Mouse (Mus musculus) stomach, postnatal 0 days (tissue): ENCODE measurements around the gene Cd72. TPM values are rescaled to one million over a fixed set of nuclear protein-coding genes. Genes with fewer than 3 reads are reported as not detected.

Experiments
- ATAC-seq: fragments of 200-750 bp; cut with Nextera tagmentation; 2 replicates; pipeline ENCODE4 v1.8.0; 2017; ENCODE audit not compliant: low FRiP score, low TSS enrichment
- DNase-seq: peaks from one replicate; pipeline ENCODE4 v3.0.0-alpha.2; 2016; ENCODE audit warnings: low spot score
- H3K27ac ChIP-seq: fragments of 300-500 bp; sonication (generic); replicated peaks from 2 replicates; pipeline ENCODE4 v1.5.1; 2014; ENCODE audit warnings: mild to moderate bottlenecking, control low read depth
- H3K27me3 ChIP-seq: fragments of 300-500 bp; sonication (generic); 2 replicates; pipeline ENCODE4 v1.6.1; 2014; ENCODE audit warnings: low read length; ENCODE audit not compliant: control insufficient read depth, insufficient read depth
- H3K36me3 ChIP-seq: fragments of 300-500 bp; sonication (generic); 2 replicates; pipeline ENCODE4 v1.6.1; 2014; ENCODE audit warnings: low read length, mixed read lengths; ENCODE audit not compliant: control insufficient read depth, insufficient read depth
- H3K4me1 ChIP-seq: fragments of 300-500 bp; sonication (generic); replicated peaks from 2 replicates; pipeline ENCODE4 v1.6.1; 2014; ENCODE audit warnings: antibody characterized with exemption; ENCODE audit not compliant: control insufficient read depth, insufficient read depth
- H3K4me2 ChIP-seq: fragments of 300-500 bp; sonication (generic); replicated peaks from 2 replicates; pipeline ENCODE4 v1.6.1; 2014; ENCODE audit warnings: low read depth, mild to moderate bottlenecking, control low read depth, moderate library complexity
- H3K4me3 ChIP-seq: fragments of 300-500 bp; sonication (generic); 2 replicates; pipeline ENCODE4 v1.5.1; 2014; ENCODE audit warnings: low read depth, low read length, control low read depth
- H3K9ac ChIP-seq: fragments of 300-500 bp; sonication (generic); 2 replicates; pipeline ENCODE4 v1.6.1; 2014; ENCODE audit warnings: mild to moderate bottlenecking, low read length, control low read depth, mixed read lengths
- H3K9me3 ChIP-seq: fragments of 300-500 bp; sonication (generic); 2 replicates; pipeline ENCODE4 v1.6.1; 2016; ENCODE audit warnings: low read length; ENCODE audit not compliant: control insufficient read depth
- CTCF ChIP-seq: IDR thresholded peaks from 2 replicates; pipeline ENCODE4 v1.5.1; 2016; ENCODE audit warnings: antibody characterized with exemption, low read depth, mild to moderate bottlenecking, moderate library complexity
- EP300 ChIP-seq: optimal IDR thresholded peaks from 2 replicates; pipeline ENCODE3; 2016; ENCODE audit warnings: antibody characterized with exemption
- WGBS: fragments of 180-500 bp; shearing (Covaris S2); extraction: QIAGEN DNeasy Blood & Tissue Kit; methylation state at CpG from one replicate; pipeline ENCODE4 v1.1.7; 2014; 5-methylcytosine and 5-hydroxymethylcytosine counted together
- polyA plus RNA-seq: library from polyadenylated mRNA; unstranded; fragments of >200 nt; fragmentation: Nextera tagmentation; extraction: Ambion mirVana; gene quantifications from 2 replicates; pipeline ENCODE4 v1.2.1, GENCODE M21; 2015

The Cd72 gene
- polyA plus RNA-seq, 1 experiment from 2014 or later: 2.8 TPM

DNA sequence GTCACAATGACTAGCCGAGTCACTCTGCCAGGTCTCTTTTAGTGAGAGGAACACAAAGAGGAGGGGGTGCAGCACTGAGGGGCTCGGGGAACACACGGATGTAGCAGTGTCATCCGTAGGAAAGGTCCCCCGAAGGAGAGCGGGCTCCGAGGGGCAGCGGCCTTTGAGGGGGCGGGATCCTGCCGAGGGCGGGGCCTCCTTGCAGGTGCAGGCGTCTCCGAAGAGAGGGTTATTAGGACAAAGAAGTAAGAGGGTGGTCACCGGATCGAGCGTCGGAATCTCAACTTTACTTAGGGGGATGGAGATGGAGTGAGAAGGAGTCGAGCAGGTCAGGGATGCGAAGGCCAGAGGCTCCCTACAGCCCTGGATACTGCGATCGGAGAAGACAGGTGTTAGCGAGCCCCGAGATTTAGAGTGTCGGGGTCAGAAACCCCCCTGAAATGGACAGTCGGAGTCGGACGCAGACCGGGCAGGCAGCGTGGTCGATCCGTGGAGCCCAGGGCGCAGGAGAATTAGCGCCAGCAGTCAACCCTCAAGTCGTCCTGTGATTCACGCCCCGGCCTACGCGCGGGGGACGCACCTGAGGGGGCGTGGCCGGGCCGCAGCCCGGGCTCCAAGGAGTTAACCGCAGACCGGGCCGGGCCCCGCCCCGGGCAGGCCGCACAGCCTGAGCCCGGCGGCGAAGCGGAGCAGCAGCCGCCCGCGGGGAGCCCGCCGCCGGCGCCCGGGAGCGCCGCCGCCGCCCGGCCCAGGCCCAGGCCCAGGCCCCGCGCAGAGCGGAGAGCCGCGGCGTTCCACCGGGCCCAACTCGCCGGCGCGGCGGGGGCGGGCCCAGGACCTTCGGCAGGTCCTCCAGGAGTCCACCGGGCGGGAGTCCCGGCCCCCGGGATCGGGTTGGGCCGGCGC is 11.7 kb downstream of the Cd72 start:
- Histone ChIP-seq H3K4me1 (peaks cover 4% of the 10 kb centered on the region; the same call in 1 of the 2 replicates), H3K27ac (peak overlapping the region; percentile 96), H3K4me3 (peak overlapping the region; percentile 92), H3K9me3 (no peaks in the 10 kb centered on the region), H3K27me3 (no peaks in the 10 kb centered on the region), H3K9ac (peak overlapping the region; percentile 95), H3K4me2 (peak overlapping the region; percentile 92), H3K36me3 (peaks cover 20% of the 10 kb centered on the region)
- DNase-seq (peak; percentile 90), ATAC-seq (peak; percentile 81)
- TF ChIP-seq EP300 (no peak), CTCF (no peak)
- under 1% methylated on average over 75 of the region's 88 CpGs for WGBS

DNA sequence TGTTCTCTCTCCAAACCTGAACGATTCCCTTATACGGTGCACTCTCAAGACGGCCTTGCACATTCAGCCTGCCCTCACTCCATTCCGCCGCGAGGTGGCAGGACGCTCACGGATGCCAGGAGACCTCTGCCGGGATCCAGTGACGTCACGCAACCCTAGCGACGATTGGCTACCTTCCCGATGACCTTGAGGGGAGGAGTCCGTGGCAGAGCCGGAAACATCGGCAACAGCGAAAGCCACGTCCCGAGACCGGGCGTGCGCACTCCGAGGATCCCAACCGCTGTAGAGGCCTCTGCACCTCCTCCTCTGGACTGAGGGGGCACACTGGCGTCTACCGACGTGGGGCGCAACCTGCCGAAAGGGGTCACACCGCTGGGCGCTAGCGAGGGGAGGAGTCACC is 12.4 kb downstream of the Cd72 start:
- no peaks in the 10 kb centered on the region for H3K9me3 ChIP-seq
- peak overlapping the region; percentile 95 for H3K9ac ChIP-seq
- DNase-seq: peak; percentile 99
- ATAC-seq: peak; percentile 95
- peak overlapping the region; percentile 92 for H3K4me2 ChIP-seq
- WGBS: under 1% methylated on average over 32 of the region's 33 CpGs
- no peaks in the 10 kb centered on the region for H3K27me3 ChIP-seq
- peak overlapping the region; percentile 92 for H3K4me3 ChIP-seq
- peaks cover 4% of the 10 kb centered on the region; the same call in 1 of the 2 replicates for H3K4me1 ChIP-seq
- peaks cover 15% of the 10 kb centered on the region for H3K36me3 ChIP-seq
- peak overlapping the region; percentile 96 for H3K27ac ChIP-seq
- TF ChIP-seq EP300 (no peak), CTCF (peak; percentile 97)

DNA sequence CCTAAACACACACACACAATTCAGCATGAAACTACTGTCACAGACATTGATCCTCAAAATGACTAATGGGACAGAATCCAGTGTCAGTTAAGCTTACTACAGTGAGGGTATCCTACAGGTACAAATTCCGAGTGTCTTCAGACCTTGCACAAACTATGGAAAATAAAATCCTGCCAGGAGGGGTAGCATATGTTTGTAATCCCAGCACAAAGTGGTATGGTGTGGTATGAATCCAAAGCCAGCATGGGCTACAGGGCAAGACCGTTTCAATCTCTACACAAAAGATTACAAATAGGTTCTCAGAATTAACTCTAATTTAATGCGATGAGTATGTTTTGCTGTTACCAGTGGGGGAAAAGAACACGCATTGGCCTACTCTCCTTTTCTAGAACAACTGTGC is 12.8 kb downstream of the Cd72 start, which contains the start of gene Tesk1:
TSS of gene Tesk1 (plus strand) at position 301 of the 400 bp plus-strand sequence.
- H3K9me3 ChIP-seq: no peaks in the 10 kb centered on the region
- 19% methylated on average over 4 of the region's 4 CpGs for WGBS
- DNase-seq (no peak), ATAC-seq (0 out of 2 replicates have a peak, but pooled peaks have one; percentile 1)
- TF ChIP-seq CTCF: no peak
- TF ChIP-seq EP300: no peak
- H3K27me3 ChIP-seq: no peaks in the 10 kb centered on the region
- H3K4me2 ChIP-seq: peak within 1 kb of the TSS; percentile 92
- H3K36me3 ChIP-seq: peaks cover 11% of the 10 kb centered on the region; the same call in 1 of the 2 replicates
- H3K9ac ChIP-seq: peak within 1 kb of the TSS; percentile 95
- peak within 1 kb of the TSS; percentile 92 for H3K4me3 ChIP-seq
- peaks cover 4% of the 10 kb centered on the region; the same call in 1 of the 2 replicates for H3K4me1 ChIP-seq
- peak within 1 kb of the TSS; percentile 96 for H3K27ac ChIP-seq

DNA sequence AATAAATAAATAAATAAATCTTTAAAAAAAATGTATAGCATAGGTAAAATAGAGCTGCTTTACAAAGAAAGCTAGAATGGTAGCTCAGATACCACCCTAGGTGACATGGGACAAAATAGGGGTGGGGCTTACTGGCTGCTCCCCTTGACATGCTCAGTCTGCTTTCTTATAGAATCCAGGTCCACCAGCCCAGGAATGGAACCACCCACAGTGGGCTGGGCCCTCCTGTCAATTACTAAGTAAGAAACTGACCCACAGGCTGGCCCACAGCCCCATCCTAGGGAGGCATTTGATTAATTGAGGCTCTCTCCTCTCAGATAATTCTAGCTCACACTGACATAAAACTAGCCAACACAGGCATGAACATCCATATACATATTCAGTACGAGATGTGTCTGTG is 21.6 kb downstream of the Cd72 start:
- H3K27me3 ChIP-seq: no peaks in the 10 kb centered on the region
- DNase-seq (no peak), ATAC-seq (no peak)
- no peaks in the 10 kb centered on the region for H3K36me3 ChIP-seq
- no peak overlapping the region for H3K4me2 ChIP-seq
- H3K4me1 ChIP-seq: no peaks in the 10 kb centered on the region; the same call in 1 of the 2 replicates
- no peak overlapping the region for H3K27ac ChIP-seq
- H3K9ac ChIP-seq: no peak overlapping the region
- WGBS: 66% methylated on average over 1 of the region's 1 CpGs
- H3K4me3 ChIP-seq: no peak overlapping the region
- TF ChIP-seq CTCF: no peak
- TF ChIP-seq EP300: no peak
- H3K9me3 ChIP-seq: no peaks in the 10 kb centered on the region

DNA sequence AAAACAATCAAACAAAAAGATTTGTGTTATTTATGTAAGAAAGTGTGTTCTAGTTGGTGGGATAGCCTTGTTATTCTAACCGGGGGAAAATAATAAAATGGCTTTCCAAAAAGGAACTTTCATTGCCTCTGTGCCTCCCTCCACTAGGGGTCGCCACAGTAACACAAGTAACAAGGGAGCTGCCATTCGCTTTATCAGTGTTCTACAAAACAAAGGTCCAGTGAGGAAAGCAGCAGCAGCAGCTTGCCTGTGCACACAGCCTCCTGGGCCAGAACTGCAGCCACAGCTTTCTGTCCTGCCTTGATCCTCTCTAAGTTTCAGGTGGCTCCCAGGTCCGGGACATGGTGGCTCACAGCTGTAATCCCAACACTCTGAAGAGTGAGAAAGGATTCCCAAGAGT is 22.7 kb downstream of the Cd72 start:
- Histone ChIP-seq H3K4me3 (no peak overlapping the region), H3K9me3 (no peaks in the 10 kb centered on the region), H3K4me2 (no peak overlapping the region), H3K4me1 (no peaks in the 10 kb centered on the region; the same call in 1 of the 2 replicates), H3K27me3 (no peaks in the 10 kb centered on the region), H3K36me3 (peaks cover 4% of the 10 kb centered on the region; the same call in 1 of the 2 replicates), H3K27ac (no peak overlapping the region), H3K9ac (no peak overlapping the region)
- ATAC-seq (peak; percentile 63), DNase-seq (peak; percentile 84)
- TF ChIP-seq CTCF: peak; percentile 97
- no peak for TF ChIP-seq EP300
- WGBS: 4% methylated on average over 4 of the region's 4 CpGs

DNA sequence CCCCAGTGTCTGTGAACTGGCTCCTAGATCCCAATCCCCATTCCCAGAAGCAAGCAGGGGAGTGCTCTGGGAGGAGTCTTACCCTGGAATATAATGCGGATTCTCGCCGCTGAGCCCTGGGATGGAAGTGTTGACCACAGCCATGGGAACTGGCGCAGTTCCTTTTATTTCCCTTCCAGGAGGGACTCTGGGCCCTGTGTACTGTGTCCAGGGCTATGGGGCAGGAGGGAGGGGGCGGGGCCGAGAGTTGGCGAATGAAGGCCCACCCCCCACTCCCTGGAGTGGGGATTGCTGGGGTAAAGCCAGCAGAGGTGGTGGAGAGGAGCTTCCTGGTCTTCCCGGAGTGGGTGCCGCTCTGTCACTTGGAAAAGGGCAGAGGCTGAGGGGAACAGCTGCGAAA is 25.5 kb downstream of the Cd72 start, which contains the start of gene Fam166b:
TSS of gene Fam166b (minus strand) at position 189 of the 400 bp plus-strand sequence.
- peak within 1 kb of the TSS; percentile 53 for H3K27ac ChIP-seq
- peak; percentile 23; the same call in 1 of the 2 replicates for ATAC-seq
- H3K27me3 ChIP-seq: no peaks in the 10 kb centered on the region
- no peak within 1 kb of the TSS for H3K4me3 ChIP-seq
- H3K4me1 ChIP-seq: no peaks in the 10 kb centered on the region; the same call in 1 of the 2 replicates
- TF ChIP-seq CTCF (no peak), EP300 (no peak)
- no peak for DNase-seq
- peak within 1 kb of the TSS; percentile 23; the same call in 1 of the 2 replicates for H3K4me2 ChIP-seq
- H3K36me3 ChIP-seq: peaks cover 30% of the 10 kb centered on the region
- 14% methylated on average over 9 of the region's 10 CpGs for WGBS
- H3K9ac ChIP-seq: 0 out of 2 replicates have a peak within 1 kb of the TSS, but pooled peaks have one; percentile 27
- H3K9me3 ChIP-seq: no peaks in the 10 kb centered on the region
